Mouse (Mus musculus) Patski (cell line): Measurements from ENCODE around the gene Gm28363. TPM values are rescaled to one million over a fixed set of nuclear protein-coding genes. Genes with fewer than 3 reads are reported as not detected.
"Not testable (repeated sequence)": the region's sequence is repeated elsewhere in the genome, so short reads cannot be mapped to it uniquely, and the experiment has no call there.

Experiments
- ATAC-seq: fragments of 100-300 bp; one replicate; pipeline ENCODE4 v1.8.0; 2021
- CTCF ChIA-PET: fragments of 350-600 bp; sonication (Branson Sonifier 250); formaldehyde crosslinking; loops from one replicate; lab custom pipeline; 2022; ENCODE audit warnings: inconsistent platforms; lab: Charles Lee
- POLR2A ChIA-PET: fragments of 350-600 bp; sonication (Branson Sonifier 250); formaldehyde crosslinking; loops from one replicate; lab custom pipeline; 2022; ENCODE audit warnings: antibody characterized with exemption, inconsistent platforms; lab: Charles Lee
- DNase-seq: peaks from one replicate; pipeline ENCODE4 v3.0.0-alpha.2; 2011; ENCODE audit warnings: low read depth, low spot score
- H3K27me3 ChIP-seq: fragments of 371-371 bp; one replicate; pipeline ENCODE4 v1.5.1; 2021
- in situ Hi-C: fragments of 300-500 bp; cut with MboI; formaldehyde crosslinking; loops from 3 replicates; pipeline ENCODE4 v1.11.1; 2018; ENCODE audit warnings: low pct_unique_long_range_greater_than_20kb, mixed read lengths
- polyA plus RNA-seq: library from polyadenylated mRNA; unstranded; gene quantifications from one replicate; pipeline ENCODE4 v1.2.3, GENCODE M21; 2021

The Gm28363 gene
- polyA plus RNA-seq: not detected

DNA sequence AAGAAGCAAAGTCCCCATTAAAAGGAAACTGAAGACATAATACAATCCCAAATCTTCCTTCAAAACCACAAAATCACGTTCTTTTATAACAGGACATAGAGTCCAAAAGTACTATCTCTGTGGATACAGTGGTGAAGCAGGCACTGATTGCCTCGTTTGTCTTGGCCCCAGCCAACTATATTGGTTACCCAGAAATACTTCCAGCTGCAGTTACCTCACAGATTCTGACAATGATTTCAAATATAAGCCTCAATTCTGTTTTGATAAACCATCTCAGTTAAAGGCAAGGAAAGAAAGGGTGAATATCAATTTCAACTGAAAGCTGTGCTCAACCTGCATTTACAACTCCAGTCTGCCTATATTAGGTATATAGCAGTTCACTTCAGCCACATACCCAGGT, at the start of gene Gm28363:
Gene Gm28363 (plus strand): TSS at position 301 of the 400 bp plus-strand sequence.
- CTCF ChIA-PET, ATAC-seq, POLR2A ChIA-PET, DNase-seq, H3K27me3 ChIP-seq, in situ Hi-C loops: not testable (repeated sequence)

DNA sequence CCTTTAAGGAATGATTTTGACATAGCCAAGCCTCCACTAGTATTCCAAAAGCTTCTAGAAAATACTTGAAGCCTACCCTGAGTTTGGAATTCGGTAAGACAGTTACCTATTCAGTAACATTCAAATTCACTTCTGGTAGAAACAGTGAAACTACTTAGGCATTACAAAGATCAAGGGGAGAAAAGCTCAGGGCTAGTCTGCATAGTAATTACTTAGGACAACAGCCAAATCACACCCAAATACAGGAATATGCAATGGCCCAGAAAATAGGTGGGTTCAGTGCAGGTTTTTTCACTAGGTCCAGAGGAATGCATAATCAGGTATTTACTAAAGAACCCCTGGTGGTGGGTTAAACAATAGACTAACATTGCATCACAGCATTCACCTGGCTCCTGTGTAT, 46.7 kb upstream of the Gm28363 start:
- ATAC-seq, DNase-seq, POLR2A ChIA-PET, H3K27me3 ChIP-seq, CTCF ChIA-PET, in situ Hi-C loops: not testable (repeated sequence)

Other genes with a start within 250 kb of the Gm28363 start
- gene B020011L13Rik, start 84.0 kb downstream of the Gm28363 start, polyA plus RNA-seq: not detected
- not detected for gene Gm28360, start 132.9 kb downstream of the Gm28363 start, polyA plus RNA-seq
- not detected for gene Gm28168, start 230.9 kb downstream of the Gm28363 start, polyA plus RNA-seq